Mouse (Mus musculus) forebrain, embryonic 13.5 days (tissue): ENCODE results near the gene Gm47995. TPM values are rescaled to one million over a fixed set of nuclear protein-coding genes. Genes with fewer than 3 reads are reported as not detected.
"Not testable (repeated sequence)": the region's sequence is repeated elsewhere in the genome, so short reads cannot be mapped to it uniquely, and the experiment has no call there.

Source experiments
- ATAC-seq: fragments of 200-750 bp; cut with Nextera tagmentation; 2 replicates; pipeline ENCODE4 v1.8.0; 2017
- H3K27ac ChIP-seq: fragments of 300-500 bp; sonication (generic); 2 replicates; pipeline ENCODE4 v1.5.1; 2015; ENCODE audit warnings: inconsistent platforms, mild to moderate bottlenecking, moderate library complexity
- H3K27me3 ChIP-seq: fragments of 300-500 bp; sonication (generic); 2 replicates; pipeline ENCODE4 v1.6.1; 2015; ENCODE audit warnings: mild to moderate bottlenecking, inconsistent platforms
- H3K36me3 ChIP-seq: fragments of 300-500 bp; sonication (generic); 2 replicates; pipeline ENCODE4 v1.6.1; 2015; ENCODE audit warnings: mild to moderate bottlenecking, inconsistent platforms; ENCODE audit not compliant: poor library complexity, severe bottlenecking
- H3K4me1 ChIP-seq: fragments of 300-500 bp; sonication (generic); 2 replicates; pipeline ENCODE4 v1.6.1; 2015; ENCODE audit warnings: inconsistent platforms
- H3K4me2 ChIP-seq: fragments of 300-500 bp; sonication (generic); 2 replicates; pipeline ENCODE4 v1.6.1; 2015; ENCODE audit warnings: inconsistent platforms, mild to moderate bottlenecking, moderate library complexity
- H3K4me3 ChIP-seq: fragments of 300-500 bp; sonication (generic); 2 replicates; pipeline ENCODE4 v1.5.1; 2015; ENCODE audit warnings: mild to moderate bottlenecking, inconsistent platforms
- H3K9ac ChIP-seq: fragments of 300-500 bp; sonication (generic); 2 replicates; pipeline ENCODE4 v1.6.1; 2015; ENCODE audit warnings: mild to moderate bottlenecking, inconsistent platforms
- H3K9me3 ChIP-seq: fragments of 300-500 bp; sonication (generic); replicated peaks from 2 replicates; pipeline ENCODE4 v1.6.1; 2016; ENCODE audit warnings: inconsistent platforms
- WGBS: fragments of 180-500 bp; shearing (Covaris S2); methylation state at CpG from one replicate; pipeline ENCODE4 v1.1.7; 2015; 5-methylcytosine and 5-hydroxymethylcytosine counted together
- polyA plus RNA-seq: library from polyadenylated mRNA; unstranded; fragments of >200 nt; fragmentation: Nextera tagmentation; extraction: Ambion mirVana; gene quantifications from 2 replicates; pipeline ENCODE4 v1.2.1, GENCODE M21; 2015

Gm47995 gene
- polyA plus RNA-seq, result not detected in 2 replicates

DNA sequence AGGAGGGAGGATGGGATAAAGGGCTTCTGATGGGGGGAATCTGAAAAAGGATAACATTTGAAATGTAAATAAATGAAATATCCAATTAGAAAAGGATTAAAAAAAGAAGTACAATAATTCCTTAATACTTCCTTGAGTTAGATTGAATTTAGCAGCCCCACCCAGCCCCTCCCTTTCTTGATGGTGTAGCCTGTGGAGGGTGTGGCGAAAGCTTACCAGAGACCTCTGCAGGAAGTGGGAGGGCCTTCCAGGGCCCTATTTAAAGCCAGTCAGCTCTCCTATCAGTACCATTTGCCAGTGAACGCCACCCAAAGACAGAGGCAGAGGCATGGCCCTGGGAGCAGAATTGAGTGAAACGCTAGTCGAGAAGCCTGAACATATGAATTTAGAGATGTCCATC, at the start of gene Gm47995:
TSS of gene Gm47995 (plus strand) at position 329 of the 400 bp plus-strand sequence.
- H3K9me3 ChIP-seq, H3K36me3 ChIP-seq, ATAC-seq, H3K4me2 ChIP-seq, H3K4me3 ChIP-seq, H3K9ac ChIP-seq, H3K4me1 ChIP-seq, H3K27me3 ChIP-seq, H3K27ac ChIP-seq: not testable (repeated sequence)
- WGBS, result 78% methylated on average over 2 of the region's 4 CpGs

DNA sequence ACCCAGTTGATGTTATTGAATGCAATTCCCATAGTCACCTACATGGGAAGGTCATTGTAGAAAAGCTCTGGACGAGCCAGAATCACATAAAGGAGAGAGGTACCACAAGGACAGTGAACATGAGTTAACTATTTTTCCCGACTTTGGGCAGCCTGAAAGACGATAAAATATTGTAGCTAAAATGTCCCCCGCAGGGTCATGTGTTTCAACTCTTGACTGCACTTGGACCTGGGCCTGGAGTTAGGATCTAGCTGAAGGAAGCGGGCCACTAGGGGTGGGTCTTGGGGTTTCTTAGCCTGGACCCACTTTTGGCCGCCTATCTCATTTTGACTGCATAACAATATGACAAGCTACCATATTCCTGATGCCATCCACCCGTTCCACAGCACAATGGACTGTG, 48.0 kb upstream of the Gm47995 start:
- no peaks in the 10 kb centered on the region for H3K27me3 ChIP-seq
- ATAC-seq, result no peak
- no peaks in the 10 kb centered on the region for H3K9me3 ChIP-seq
- H3K4me2 ChIP-seq, result no peak overlapping the region
- no peaks in the 10 kb centered on the region for H3K4me1 ChIP-seq
- no peaks in the 10 kb centered on the region for H3K36me3 ChIP-seq
- H3K9ac ChIP-seq, result no peak overlapping the region
- WGBS, result 91% methylated on average over 7 of the region's 7 CpGs
- H3K4me3 ChIP-seq, result no peak overlapping the region
- no peak overlapping the region for H3K27ac ChIP-seq

DNA sequence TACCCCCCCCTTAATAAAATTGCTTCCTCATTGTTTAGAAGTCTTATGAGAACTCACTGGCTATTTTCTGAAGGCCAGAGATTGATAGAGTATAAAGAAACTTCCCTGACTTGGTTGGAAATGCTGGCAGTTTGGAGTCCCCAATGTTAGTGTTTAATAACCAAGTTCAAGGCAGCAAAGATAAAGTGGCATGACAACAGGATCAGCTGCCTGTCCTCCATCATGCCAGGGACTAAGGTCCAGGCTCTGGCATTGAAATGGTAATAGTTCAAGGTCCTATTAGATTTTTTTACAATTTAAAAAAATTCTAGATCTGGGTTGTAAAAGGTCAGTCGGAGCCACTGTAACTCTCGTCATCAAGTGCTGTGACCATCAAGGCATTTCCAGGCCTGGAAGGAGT, 47.2 kb upstream of the Gm47995 start:
- no peaks in the 10 kb centered on the region for H3K27me3 ChIP-seq
- H3K9me3 ChIP-seq, result no peaks in the 10 kb centered on the region
- no peak overlapping the region for H3K4me2 ChIP-seq
- no peaks in the 10 kb centered on the region for H3K4me1 ChIP-seq
- WGBS, result 71% methylated on average over 2 of the region's 2 CpGs
- H3K36me3 ChIP-seq, result no peaks in the 10 kb centered on the region
- H3K27ac ChIP-seq, result no peak overlapping the region
- no peak for ATAC-seq
- H3K4me3 ChIP-seq, result no peak overlapping the region
- no peak overlapping the region for H3K9ac ChIP-seq

DNA sequence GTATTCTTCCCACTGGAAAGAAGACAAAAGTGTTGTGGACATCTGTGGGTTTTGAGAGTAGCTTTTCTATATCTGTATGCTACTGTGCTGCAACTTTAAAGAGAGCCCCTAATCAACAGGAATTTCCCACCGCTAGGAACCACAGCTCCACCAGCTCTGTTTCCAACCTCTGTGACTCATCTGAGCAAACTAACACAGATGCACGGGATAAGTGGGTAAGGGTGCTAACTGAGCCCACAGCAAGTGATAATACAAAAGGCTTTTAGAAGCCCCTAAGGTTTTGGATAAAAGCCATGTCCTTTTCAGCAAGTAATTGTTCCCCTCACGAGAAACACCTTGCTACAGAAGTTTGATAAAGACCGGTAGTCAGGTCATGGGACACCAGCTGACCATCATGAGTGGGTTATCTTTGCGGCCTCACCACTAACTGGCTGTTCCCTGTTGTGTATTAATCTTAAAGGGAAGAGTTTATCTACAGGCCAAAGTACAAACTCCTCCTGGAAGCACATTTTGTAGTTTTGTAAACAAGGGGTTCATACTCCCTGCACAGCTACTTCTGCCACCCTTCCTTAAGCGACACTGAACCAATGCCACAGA, 45.1 kb upstream of the Gm47995 start:
- Histone ChIP-seq H3K4me1 (peaks cover 18% of the 10 kb centered on the region), H3K27me3 (no peaks in the 10 kb centered on the region), H3K4me2 (no peak overlapping the region), H3K9me3 (no peaks in the 10 kb centered on the region), H3K9ac (no peak overlapping the region), H3K4me3 (no peak overlapping the region), H3K36me3 (no peaks in the 10 kb centered on the region), H3K27ac (no peak overlapping the region)
- ATAC-seq, result no peak
- WGBS, result 79% methylated on average over 6 of the region's 6 CpGs

DNA sequence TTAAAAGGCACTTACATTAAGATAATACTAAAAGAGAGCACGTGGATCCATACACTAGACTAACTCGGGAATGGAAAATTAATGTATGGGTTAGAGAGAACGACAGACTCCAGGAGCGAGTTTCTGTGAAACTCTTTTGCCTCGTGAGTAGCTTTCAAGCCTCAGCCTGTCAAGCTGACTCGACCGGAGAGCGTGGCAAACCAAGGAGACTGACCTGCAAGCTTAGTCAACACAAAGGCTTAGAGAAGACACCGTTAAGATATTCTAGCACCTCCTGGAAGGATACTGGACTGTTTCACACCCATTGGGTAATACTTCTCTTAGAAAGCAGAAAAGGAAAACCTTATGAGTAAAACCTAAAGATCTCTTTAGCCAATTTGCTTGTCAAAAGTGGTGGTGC, 44.1 kb upstream of the Gm47995 start:
- not testable (repeated sequence) for H3K9ac ChIP-seq, ATAC-seq, H3K9me3 ChIP-seq, H3K4me2 ChIP-seq, H3K27ac ChIP-seq, H3K36me3 ChIP-seq, H3K27me3 ChIP-seq, H3K4me3 ChIP-seq
- WGBS, result 96% methylated on average over 9 of the region's 9 CpGs
- peaks cover 26% of the 10 kb centered on the region for H3K4me1 ChIP-seq

DNA sequence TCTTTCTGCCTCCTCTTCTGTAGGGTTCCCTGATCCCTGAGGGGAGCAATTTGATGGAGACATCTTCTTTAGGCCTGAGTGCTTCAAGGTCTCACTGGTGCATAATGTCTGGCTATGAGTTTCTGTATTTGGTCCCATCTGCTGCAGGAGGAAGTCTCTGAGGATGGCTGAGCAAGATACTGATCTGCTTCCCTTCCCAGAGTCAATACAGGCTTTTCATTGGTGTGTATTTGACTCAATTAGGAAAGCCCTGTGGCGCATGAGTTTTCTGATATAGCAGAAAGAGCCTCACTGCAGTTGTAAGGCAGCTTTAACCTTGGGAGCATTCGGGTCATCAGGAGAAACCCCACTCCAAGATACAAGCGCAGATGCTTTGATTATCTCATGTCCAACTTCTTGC, 42.1 kb upstream of the Gm47995 start:
- Histone ChIP-seq H3K4me2 (no peak overlapping the region), H3K4me3 (no peak overlapping the region), H3K27me3 (no peaks in the 10 kb centered on the region), H3K27ac (no peak overlapping the region), H3K9me3 (no peaks in the 10 kb centered on the region), H3K9ac (no peak overlapping the region), H3K36me3 (no peaks in the 10 kb centered on the region), H3K4me1 (peaks cover 30% of the 10 kb centered on the region)
- 92% methylated on average over 3 of the region's 3 CpGs for WGBS
- ATAC-seq, result no peak

DNA sequence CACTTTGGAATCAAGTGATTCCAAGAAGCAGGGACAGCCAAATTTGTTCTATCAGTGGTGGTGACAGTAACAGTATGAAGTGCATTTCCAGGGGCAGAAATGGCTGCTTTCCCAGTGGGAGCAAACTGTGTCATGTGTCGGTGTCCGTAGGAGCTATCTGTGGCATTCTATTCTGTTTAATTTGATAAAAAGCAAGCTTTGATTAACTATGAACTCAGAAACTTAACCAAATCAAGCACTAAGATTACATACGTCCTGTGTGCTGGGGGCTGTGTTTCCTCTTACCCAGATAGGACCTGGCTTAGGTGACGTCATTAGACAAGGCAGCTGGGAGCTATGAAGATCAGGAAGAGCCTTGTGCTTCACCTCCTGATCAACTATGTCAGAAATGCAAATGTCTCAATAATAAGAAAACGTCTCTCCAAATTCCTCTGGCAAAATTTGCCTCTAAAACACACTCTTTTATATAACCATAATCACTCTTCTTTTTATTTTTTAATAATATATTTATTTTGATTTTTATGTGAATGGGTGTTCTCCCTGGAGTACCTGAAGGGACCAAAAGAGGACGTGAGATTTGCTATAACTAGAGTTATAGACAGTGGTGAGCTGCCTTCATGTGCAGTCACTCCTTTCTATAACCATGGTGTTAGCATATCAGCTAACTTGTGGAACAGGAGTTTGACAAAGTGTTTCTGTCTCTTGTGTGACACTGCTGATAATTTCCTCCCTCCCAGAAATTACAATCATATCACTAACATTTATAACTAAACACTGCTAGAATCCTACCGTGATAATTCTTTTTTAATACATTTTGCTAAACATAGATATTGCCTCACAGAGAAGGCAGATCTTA, 41.2 kb upstream of the Gm47995 start:
- Histone ChIP-seq H3K27ac (no peak overlapping the region), H3K4me3 (no peak overlapping the region), H3K36me3 (no peaks in the 10 kb centered on the region), H3K9ac (no peak overlapping the region), H3K27me3 (no peaks in the 10 kb centered on the region), H3K9me3 (no peaks in the 10 kb centered on the region), H3K4me2 (no peak overlapping the region), H3K4me1 (peaks cover 30% of the 10 kb centered on the region)
- ATAC-seq, result no peak
- WGBS, result 72% methylated on average over 7 of the region's 7 CpGs

DNA sequence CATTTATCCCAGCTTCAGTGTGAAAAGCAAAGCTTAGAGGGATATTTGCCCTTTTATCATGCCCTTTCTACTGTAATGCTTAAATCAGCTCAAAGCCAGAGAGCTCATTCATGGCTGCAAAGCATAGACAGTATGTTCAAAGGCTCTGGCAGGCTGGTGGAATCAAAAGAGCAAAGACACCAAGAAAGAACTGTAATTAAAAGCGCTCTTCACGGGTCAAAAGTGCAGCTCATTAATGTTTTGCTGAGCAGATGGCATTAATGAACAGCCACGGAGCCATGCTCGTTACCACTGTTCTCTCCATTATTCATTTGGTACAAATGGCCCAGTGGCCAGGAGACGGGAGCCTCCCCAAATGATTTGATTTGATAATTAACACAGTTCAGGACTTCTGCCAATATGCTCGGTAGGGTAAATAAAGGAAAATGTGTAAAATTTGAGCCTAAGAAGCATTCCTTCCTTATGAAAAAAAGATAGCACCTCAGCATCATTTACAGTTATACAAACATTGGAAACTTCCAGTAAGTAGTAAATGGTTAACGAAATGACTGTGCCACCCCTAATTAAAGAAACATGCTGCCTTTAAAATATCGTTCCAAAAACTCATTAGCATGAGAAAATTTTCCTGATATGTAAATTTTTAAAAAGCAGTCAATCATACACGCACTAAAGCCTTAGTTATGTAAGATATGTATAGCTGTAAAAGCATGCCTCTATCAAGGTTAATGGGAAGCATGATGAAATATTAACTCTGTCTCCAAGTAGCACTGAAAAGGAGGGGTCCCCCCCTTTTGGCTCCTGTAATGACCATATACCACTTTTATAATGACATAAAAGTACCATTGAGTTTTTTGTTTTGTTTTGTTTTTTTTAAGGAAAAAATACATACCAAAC, 40.0 kb upstream of the Gm47995 start:
- Histone ChIP-seq H3K9ac (no peak overlapping the region), H3K36me3 (no peaks in the 10 kb centered on the region), H3K4me3 (no peak overlapping the region), H3K27ac (0 out of 2 replicates have a peak overlapping the region, but pooled peaks have one; percentile 40), H3K4me1 (peaks cover 30% of the 10 kb centered on the region), H3K4me2 (0 out of 2 replicates have a peak overlapping the region, but pooled peaks have one; percentile 1), H3K9me3 (no peaks in the 10 kb centered on the region), H3K27me3 (no peaks in the 10 kb centered on the region)
- 15% methylated on average over 9 of the region's 9 CpGs for WGBS
- peak; percentile 92 for ATAC-seq

DNA sequence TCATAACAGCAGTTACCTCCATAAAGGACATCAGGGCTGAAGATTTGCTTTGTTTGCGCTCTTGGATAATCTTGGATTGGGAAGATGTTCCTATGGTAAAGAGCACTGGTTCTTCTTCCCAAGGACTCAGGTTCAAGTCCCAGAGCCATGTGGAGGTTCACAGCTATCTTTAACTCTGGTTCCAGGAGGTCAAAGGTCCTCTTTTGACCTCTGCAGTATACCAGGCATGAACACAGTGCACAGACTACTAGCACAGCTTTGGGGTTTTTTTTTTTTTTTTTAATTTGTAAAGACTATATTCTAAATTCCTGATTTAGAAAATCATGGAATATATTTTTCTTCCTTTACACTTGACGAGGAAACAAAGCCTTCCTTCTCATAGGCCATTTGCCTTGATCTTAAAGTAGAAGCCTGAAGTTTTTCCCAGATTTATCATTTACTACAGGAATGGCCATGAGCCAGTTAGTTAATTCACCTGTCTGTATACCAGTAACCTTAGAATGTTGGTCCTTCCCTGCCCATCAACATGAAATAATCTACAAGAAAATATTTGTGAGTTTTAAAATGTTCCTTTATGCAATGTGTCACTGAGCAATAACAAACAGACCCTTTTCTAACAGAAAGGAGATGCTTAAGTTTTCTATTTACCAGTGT, 39.3 kb upstream of the Gm47995 start:
- 81% methylated on average over 2 of the region's 2 CpGs for WGBS
- Histone ChIP-seq H3K4me1 (peaks cover 30% of the 10 kb centered on the region), H3K9me3 (no peaks in the 10 kb centered on the region), H3K4me2 (no peak overlapping the region), H3K27me3 (no peaks in the 10 kb centered on the region), H3K9ac (no peak overlapping the region), H3K27ac (no peak overlapping the region), H3K4me3 (no peak overlapping the region), H3K36me3 (no peaks in the 10 kb centered on the region)
- ATAC-seq, result no peak

DNA sequence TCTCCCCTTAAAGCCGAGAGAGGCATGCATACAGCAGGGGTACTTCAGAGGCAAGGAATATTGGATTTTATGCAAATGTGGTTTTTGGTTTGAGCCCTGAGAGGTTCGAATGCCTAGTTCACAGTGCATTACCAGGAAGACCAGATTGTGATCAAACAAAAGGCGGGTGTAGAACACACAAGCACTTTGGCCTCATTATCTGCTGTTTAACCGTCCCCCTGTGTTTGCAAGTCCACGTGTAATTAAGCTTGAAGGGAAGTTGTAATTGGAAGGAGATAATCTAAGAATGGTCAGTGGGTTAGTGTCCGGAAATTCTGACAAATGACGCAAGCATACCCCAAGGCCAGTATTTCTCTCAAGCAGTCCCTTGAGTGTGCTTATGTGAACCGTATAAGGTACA, 32.2 kb upstream of the Gm47995 start:
- no peak overlapping the region for H3K4me3 ChIP-seq
- H3K36me3 ChIP-seq, result no peaks in the 10 kb centered on the region
- no peaks in the 10 kb centered on the region for H3K9me3 ChIP-seq
- no peak; the same call in 1 of the 2 replicates for ATAC-seq
- H3K27ac ChIP-seq, result no peak overlapping the region
- 13% methylated on average over 8 of the region's 8 CpGs for WGBS
- peaks cover 24% of the 10 kb centered on the region for H3K4me1 ChIP-seq
- no peaks in the 10 kb centered on the region for H3K27me3 ChIP-seq
- no peak overlapping the region for H3K4me2 ChIP-seq
- H3K9ac ChIP-seq, result no peak overlapping the region

DNA sequence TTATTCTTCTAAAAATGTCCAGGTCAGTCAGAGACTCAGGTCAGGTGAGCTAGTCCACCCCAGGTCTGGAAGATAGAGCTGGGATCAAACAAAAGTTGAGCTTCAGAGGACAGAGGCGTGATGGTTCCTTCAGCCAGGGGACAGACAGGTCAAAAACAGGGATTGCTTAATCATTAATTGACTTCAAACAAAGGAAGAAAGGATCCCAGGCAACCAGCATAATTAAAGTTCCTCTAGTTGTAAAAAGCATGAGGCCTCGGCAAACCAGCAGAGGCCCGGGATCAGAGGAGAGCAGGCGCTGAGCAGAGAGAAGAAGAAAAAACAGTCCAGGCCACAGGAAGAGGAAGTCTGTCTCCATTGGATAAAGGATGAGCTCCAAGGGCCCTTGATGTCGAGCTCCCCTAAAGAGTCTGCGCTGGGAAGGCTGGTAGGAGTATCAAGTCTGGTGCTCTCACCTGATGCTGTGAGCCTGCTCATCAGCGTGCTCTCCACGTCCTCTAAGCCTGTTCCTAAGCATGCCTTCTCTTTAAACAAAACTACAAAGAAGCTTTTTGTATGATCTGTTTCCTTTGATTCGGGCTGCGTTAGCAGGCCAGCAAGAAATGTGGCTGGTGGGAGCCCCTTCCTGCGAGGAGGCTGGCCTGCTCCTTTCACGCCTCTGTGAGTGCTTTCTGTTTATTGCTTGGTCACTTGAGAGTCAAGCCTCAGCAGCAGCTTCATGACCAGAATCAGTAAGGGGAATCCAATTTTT, 30.8 kb upstream of the Gm47995 start:
- no peaks in the 10 kb centered on the region for H3K27me3 ChIP-seq
- H3K36me3 ChIP-seq, result no peaks in the 10 kb centered on the region
- 4% methylated on average over 12 of the region's 12 CpGs for WGBS
- no peak overlapping the region for H3K9ac ChIP-seq
- H3K4me3 ChIP-seq, result no peak overlapping the region
- peak; percentile 76 for ATAC-seq
- peaks cover 30% of the 10 kb centered on the region for H3K4me1 ChIP-seq
- peak overlapping the region; percentile 31 for H3K27ac ChIP-seq
- peak overlapping the region; percentile 29 for H3K4me2 ChIP-seq
- no peaks in the 10 kb centered on the region for H3K9me3 ChIP-seq
